Mouse (Mus musculus) adrenal gland, adult 18-20 months (tissue): Measurements from ENCODE around the gene Rexo1. TPM values are rescaled to one million over a fixed set of nuclear protein-coding genes. Genes with fewer than 3 reads are reported as not detected.
A peak's percentile ranks its signal among the peaks of the same experiment; 100 is the strongest.

ENCODE experiments used
- DNase-seq, 2 experiments: peaks; one replicate each; pipeline ENCODE4 v3.0.0; 2021 to 2022; ENCODE audit warnings: low spot score in 2 of 2
- total RNA-seq, 2 experiments: library from RNA; stranded (reverse); gene quantifications; 1 replicate in 1 of 2; 2 replicates in 1 of 2; pipeline ENCODE4 v1.2.3; 2021

Rexo1 gene
- total RNA-seq, 2 experiments from 2014 or later: 32.9 to 48.4 TPM

DNA sequence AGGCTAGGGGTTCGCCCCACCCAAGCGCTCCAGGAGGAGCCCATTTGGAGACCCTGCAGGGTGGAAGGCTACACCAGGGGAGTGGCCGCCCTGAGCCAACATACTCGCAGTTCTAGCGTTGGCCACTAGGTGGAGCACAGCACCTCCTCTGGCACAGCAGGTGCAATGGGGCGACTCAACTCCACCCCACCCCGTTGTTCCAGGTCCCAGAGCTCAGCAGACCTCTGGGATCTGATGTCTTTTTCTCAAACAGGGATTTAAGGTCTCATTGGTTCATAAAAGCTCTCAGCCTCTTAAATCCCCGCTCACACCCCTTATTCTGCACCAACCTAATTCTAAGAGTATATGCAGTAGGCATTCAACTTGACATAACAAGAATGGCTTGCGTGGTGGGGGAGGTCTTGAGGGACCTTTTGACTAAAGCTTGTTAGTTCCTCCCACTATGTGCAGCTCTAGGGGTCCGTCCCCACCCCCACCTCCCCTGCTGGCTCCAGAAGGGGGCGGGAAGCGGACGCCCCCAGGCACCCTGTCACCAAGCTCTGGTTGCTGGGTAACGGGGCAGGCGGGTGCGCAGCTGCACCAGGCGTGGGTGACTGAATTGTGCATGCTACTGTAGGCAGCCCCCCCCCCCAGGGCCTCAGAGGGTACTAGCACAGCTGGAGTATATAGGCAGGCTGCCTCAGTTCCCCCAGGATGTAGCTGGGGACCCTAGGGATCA, 5.2 kb upstream of the Rexo1 start:
- peak; percentile 88 to 90 for DNase-seq

DNA sequence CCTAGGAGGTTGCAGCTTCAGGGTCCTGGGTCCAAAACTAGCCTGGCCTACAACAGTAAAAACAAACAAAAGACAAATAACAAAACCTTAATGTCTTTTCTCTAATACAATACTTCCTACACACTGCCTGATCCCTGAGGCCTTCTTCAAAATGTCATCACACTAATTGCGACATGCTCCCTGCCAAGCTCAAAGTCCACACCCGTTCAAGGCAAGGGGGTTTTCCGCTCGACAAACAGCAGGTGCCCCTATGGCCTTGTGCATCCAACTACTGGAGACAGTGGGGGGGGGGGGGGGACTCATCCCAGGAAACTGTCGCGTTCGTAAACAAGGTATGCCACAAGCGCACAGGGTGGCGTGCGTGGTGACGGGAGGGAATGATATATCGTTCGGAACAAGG, 739 bp downstream of the Rexo1 start:
- no peak for DNase-seq

DNA sequence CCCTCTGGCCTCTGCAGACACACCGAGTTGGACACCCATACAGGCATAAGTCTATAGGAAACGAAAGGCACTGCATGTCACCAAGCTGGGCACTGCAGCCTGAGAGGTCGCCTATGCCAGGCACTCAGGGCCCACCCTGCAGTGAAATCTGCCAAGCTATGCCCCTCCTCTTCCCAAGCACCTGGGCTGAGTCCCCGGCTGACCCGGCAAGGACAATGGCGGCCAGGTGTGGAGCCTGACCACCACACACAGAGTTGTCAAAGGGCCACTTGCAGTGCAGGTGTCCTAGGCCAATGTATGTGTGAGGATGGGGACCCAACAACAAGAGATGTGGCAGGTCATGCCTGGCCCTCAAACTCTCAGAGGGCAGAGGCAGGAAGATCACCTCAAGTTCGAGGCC, 1.9 kb downstream of the Rexo1 start:
- no peak for DNase-seq

DNA sequence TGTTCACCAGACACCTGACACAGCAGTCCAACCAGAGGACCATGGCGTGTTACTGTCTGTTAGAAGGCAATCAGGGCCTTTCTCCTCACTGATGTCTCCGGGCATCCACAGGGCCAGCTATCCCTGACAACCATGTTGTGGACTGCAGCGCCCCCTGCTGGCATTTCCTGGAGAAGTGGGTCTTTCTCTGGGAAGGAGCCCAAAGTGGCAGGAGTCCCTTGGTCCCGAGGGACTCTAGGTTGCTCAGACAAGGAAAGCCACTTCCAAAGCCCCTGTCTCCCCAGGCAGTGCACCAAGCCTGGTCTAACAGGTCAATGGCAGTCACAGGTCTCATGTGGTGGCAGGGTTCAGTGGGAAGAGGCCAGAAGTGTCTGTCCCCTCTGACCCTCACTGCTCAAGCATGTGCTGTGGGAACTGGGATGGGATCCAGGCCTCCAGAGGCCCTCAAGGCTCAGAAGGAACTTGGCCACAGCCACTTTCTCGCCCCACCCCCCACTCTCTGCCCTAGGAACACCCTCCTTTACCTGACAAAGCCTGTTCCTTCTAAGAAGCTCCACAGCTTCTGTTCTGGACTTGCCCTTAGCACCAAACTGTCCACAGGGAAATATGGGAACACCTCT, 3.9 kb downstream of the Rexo1 start:
- peak; percentile 89 to 90 for DNase-seq

DNA sequence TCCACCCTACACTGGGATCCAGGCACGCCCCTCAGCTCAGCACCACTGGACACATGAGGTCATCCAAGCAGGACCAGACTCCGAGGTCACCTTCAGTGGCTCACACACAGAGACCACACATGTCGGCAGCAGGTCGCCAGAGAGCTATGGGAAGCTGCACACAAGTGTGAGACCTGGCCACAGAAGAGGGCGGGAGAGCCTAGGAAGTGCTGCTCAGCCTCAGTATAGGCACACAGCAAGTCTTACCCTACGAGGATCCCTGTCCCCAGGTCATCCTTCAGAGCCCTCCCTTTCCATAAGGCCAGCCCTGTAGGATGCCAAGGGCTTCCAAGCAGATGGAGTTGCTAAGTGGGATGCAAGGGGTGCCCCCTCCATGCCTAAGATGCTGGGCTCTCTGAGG, 7.4 kb downstream of the Rexo1 start:
- no peak for DNase-seq

DNA sequence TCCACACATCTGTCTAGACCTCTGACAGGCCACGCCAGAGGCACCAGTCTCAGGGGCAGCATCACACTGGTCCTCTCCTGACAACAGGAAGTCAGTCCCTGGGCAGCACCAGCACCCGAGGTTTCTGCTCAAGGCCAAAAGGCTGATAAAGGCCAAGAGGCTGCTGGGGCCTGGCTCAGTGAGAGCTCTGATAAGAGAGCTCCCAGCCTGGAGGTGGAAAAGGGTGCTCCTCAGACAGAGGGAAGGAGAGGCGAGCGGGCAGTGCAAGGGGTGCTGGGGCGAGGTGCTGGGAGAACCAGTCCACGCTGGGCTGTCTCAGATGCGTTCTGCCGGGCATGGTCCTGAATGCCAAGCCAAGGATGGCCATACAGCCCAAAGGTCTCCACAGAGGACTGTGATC, 7.8 kb downstream of the Rexo1 start:
- no peak for DNase-seq

DNA sequence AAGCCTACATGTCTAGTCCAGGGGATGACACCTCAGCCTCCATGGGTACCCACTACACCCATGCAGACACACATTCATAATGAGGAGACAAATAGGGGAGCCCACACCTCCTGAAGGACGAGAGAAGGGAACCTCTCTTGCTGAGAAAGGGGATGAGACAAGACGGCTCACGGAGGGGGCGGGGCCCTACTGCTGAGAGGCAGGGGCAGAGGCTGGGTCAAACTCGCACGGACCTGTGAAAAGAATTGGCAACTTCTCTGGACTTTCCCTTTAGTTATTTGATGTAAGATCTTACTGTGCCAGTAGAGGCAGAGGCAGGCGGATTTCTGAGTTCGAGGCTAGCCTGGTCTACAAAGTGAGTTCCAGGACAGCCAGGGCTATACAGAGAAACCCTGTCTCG, 9.0 kb downstream of the Rexo1 start:
- DNase-seq: no peak

DNA sequence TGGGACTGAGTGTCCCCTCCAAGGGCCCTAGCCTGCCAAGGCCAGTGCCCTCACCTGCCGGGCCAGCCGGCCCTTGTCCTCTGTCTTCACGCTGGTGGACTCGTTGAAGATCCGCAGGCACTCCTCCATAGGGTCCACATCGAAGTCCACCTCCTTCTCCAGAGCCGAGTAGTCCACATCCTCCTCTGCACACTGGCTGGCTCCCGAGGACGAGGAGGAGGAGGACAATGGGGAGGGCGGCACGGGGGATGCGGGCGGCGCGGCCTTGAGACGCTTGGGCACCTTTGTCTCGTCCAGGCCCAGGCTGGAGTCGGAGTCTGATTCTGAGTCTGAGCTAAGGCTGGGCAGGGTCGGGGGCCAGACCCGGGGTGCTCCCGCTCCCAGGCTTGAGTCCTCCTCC, 12.1 kb downstream of the Rexo1 start:
- DNase-seq: no peak

DNA sequence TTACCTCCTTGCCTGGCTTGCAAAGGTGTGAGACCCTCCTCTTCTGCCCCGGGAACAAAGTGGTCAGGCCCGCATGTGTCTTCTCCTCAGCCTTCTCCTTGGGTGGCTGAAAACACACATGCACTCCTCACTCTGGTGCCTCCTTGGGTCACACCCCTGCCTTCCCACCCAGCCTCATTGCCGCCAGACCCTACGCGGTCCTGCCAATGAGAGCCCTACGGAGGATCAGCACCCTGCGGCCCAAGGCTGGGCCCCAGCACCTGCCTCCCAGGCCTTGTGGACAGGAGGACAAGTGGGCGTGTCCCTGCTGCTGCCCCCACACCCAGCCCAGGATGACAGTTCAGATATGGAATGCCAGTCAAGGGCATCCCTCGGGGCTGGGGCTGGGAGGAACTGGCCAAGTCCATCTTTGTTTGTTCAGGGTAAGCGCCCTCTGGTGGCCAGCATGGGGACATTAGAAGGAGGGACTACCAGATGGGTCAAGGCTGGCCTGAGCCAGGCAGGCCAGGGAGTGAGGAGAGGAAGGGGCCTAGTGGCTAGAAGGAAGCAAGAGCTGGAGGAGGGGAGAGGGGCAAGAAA, 12.8 kb downstream of the Rexo1 start:
- peak; percentile 81 to 82 for DNase-seq

DNA sequence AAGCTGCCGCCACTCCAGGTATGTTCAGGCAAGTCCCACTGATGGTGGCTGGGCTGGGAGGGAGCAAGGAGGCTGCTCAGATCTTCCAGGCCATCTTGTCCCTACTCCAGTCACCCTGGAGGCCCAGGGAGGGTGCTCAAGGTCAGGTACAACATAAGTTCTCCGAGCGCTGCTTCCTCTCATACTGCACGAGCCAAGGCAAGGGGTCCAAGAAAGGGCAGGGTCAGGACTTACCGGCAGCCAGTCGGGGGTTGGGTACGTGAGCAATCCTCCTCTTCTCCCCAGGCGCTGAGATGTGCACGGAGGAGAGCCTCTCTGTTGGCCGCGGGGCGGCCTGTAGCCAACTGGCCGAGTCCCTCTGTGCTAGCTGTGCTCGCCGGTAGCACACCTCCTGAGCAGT, 13.8 kb downstream of the Rexo1 start:
- no peak for DNase-seq

DNA sequence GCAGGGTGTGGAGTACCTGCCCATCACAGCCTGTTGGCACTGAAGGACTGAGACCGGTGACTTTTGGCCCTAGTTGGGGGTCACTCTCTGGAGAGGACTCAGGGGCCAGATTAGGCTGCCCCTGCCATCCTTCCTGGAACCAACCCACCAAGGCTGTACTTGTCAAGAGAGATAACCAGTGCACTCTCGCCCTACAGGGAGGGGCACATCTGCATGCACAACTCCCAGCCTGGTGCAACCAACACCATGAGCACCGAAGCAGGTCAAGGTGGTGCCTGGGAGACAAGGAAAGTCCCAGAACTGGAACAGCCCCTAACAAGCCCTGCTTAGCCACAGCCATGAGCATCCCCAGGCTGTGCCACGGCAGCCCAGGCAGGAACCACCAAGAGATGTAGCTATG, 14.4 kb downstream of the Rexo1 start:
- DNase-seq: no peak

DNA sequence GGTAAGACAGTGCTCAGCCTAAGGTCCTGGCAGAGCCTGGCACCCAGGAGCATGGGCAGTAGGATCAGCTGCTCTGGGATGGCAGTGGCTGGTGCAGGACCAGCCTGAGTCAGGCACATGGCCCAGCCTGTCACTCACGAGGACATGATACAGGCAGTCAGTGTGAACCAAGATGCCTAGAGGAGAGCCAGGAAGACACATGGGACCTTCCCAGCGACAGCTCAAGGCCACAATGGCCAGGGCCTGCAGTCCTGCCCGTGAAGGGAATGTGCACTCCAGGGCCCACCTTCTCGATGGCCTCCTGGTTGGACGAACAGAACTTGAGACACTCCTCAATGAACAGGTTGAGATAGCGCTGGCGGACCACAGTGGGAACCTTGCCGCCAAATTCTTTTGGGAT, 15.8 kb downstream of the Rexo1 start:
- DNase-seq: no peak

DNA sequence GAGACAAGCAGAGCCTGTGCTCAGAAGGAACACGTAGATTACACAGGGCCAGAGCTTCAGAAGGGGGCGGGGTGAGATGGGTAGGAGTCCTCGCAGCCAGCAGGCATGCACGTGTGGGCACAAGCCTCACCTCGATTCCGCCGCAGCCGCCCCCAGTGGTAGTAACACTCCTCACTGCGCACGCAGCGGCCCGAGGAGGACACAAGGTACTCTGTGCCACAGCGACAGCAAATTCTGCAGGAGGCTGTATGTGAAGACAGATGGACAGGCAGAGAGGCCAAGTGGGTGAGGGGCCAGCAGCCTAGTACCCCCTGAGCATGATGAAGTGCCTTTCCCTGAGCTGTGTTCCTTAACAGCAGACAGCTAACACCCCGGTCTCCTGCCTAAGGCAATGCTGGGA, 17.5 kb downstream of the Rexo1 start:
- no peak for DNase-seq

DNA sequence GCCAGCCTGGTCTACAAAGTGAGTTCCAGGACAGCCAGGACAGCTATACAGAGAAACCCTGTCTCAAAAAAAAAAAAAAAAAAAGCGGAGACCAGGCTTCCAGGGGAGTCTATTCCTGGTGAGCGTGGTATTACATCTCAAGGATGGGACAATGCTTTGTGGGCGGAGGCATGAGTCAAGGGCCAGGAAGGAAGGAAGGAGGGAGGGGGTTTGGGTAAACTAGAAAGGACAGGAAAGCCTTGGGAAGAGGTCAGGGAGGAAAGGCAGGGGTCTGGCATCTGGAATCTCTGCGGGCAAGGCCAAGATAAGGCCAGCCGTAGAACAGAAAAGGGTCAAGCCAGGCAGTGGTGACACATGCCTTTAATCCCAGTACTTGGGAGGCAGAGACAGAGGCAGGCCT, 21.9 kb downstream of the Rexo1 start:
- DNase-seq: no peak

DNA sequence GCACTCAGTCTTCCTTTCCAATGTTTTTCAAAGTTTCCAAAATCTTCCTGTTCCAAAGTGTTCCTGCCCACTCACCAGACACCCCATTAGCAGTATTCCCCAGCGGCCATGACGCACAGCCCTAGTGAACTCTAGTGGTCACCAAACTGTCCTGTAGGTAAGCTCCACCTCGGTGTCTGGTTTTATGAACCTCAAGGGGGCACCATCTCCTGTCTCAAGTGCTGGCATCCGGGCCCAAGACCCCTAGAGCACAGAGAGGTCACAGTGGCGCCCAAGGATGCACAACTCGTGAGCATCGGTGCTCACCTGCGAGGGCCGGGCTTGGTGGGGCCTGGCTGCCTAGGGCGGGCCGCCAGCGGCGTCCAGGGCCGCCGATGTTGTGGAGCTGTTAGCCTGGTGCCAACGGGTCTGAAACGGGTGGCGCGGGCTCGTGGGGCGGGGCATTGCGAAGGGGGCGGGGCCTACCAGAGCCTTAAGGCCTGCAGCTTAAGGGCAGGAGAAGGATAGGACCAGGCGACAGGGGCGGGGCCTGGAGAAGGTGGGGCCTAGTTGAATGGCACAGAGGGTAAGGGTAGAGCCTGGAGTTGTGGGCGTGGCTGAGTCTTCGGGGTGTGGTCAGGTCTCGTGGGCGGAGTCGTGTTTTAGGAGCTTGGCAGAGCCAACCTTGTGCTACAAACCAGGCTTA, 22.5 kb downstream of the Rexo1 start, which contains the start of gene Atp8b3:
Atp8b3 (minus strand) TSS at position 415 of the 685 bp plus-strand sequence.
- peak; percentile 72 to 79 for DNase-seq

DNA sequence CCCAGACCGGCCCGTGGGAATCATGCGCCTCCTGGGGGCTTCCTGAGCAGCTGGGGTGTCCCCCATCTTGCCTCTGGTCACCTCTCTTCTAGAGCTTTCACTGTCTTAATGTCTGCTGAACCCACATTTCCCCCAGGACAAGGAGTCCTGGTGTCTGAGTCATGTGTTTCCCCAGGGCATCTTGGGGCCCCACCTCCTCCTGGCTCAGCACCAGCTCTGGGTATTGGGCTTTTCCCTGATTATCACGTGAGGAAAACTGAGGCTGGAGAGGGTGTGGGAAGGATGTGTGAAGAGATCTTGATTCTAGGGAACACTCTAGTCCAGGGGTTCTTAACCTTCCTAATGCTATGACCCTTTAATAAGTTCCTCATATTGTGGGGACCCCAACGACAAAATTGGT, 23.2 kb downstream of the Rexo1 start:
- DNase-seq: no peak

DNA sequence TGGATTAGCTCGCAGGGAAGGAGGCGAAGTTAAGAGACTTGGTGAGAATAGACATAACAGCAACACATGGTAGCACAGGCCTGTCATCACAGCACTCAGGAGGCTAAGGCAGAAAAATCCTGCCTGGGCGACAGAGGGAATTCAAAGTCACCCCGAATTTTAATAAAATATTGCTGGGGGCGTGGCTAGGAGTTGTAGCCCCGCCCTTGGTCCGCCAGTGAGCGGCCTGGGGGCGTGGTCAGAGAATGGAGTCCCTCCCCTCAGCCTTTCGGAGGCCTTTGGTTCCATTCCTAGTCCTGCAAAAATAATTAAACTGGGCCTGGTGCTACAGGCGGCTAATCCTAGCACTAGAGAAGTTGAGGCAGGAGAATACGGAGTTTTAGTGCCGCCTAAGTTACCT, 25.6 kb downstream of the Rexo1 start:
- no peak for DNase-seq

DNA sequence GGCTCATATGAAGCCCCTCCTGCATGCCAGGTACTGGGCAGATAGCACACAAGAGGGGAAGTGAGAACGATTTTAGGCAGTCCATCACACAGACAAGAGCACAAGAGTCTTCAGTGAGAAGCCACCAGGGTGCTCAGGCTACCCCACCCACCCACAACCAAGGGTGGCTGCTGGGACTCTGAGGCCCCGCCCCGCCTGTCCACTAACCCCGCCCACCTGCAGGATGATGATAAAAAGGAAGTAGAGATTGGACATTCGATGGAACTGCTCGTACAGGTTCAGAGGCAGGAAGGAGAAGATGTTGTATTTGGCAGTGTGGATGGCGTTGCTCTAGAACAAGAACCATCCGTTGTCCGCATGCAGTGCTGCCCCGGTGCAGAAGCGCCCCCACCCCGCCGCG, 26.3 kb downstream of the Rexo1 start:
- DNase-seq: no peak

DNA sequence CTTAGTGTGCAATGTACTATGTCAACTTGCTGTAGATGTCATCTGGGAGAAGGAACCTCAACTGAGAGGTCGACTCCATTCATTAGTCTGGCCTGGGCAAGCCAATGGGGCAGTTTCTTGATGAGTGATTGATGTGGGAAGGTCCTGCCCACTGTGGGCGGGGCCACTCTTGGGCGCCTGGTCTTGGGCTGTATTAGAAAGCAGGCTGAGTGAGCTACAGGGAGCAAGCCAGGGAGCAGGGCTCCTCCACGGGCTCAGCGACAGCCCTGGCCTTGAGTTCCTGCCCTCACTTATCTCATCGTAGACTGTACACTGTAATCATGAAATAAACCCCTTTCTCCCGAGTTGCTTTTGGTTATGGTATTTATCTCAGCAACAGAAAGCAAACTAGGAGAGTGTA, 27.7 kb downstream of the Rexo1 start:
- no peak for DNase-seq

DNA sequence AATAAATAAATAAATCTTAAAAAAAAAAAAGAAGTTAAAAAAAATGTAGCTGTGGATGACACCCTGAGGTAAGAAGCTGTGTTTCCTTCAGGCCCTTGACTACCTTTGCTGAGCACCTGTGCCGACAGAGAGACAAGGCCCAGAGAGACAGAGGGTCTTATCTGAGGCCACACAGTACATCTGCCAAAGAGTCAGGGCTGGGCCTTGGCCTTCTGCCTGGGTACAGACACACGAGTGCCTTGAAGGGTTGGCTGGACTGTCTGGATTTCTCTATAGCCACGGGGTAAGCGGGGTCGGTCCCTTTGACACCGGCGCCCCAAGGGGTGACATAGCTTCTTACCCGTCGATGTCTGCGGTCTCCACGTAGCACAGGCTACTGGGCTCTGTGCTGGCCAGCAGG, 28.6 kb downstream of the Rexo1 start:
- DNase-seq: no peak

DNA sequence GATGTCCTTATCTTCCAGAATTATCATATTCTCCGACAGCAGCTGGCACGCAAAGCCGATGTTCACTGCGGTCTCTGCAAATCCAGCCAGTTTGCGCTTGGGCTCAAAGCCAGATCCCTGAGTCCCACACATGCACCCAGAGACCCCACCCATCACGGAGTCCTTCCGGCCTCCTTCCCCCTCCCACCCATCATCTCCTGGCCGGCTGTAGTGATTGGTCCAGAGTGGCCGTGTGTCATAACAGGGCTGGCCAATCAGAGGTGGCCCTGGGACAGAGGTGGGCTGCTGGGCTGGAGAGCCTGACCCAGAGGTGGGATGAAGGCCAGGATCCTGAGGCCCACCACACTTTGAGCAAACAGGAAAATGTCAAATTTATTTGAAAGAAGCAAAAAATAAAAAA, 35.2 kb downstream of the Rexo1 start:
- DNase-seq: no peak

DNA sequence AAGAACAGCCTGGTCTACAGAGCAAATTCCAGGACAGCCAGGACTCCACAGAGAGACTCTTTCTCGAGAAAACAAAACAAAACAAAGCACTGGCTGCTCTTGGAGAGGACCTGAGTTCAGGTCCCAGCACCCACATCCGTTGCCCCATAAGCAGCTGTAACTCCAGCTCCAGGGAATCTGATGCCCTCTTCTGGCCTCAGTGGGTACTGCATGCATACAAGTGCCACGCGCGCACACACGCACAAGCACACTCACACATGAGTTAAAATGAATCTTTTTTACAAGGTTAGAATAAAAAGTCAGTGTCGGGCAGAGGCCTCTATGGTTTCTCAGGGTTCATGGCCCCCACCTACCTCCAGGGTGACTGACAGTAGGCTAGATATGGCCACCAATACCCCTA, 38.1 kb downstream of the Rexo1 start:
- DNase-seq: no peak
